Comparison of ENCODE assay signal across 19 mouse cellular contexts in the genomic region with DNA sequence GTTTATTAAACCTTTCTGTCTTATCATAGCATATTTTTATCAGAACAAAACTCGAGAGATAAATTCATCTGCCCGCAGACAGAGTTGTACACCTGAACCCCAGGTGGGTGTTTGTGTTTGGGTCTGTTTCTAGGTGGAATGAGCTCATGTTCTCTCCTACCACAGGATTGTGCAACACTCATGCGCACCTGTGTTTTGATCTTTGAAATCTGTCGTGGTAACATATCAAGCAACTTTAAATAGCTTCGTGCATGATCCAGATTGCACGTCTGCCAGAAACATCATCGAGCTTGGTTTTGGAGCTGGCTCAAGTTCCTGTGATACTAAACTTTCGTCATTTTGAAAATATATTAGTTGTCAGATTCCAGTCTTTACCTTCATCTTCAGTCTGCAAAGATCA.
DNase-seq lines count a peak whose midpoint lies in the region; ATAC-seq and TF ChIP-seq lines count a peak whose summit lies in the region.
"Had no signal": no experiment of that assay in that cellular context is flagged by ENCODE, and none has a peak within 500 bp of the region (broad histone marks: within the 10 kb centered on the region; RNA-seq: fewer than 3 reads in every experiment).

No protein-coding gene starts in this region.

- H3K27ac ChIP-seq in liver, adult 2 months (replicated peaks; ENCODE audit: insufficient read depth, low read depth, low read length), result no peak overlapping the region
- no peak overlapping the region for H3K27ac ChIP-seq in intestine, embryonic 15.5 days
- no peak overlapping the region for H3K27ac ChIP-seq in hindbrain, embryonic 14.5 days
- H3K27ac ChIP-seq: forebrain, embryonic 13.5 days; hindbrain, embryonic 15.5 days; limb, embryonic 15.5 days; midbrain, embryonic 15.5 days had no signal

- no peaks in the 10 kb centered on the region for H3K27me3 ChIP-seq in liver, adult 2 months (ENCODE audit: control insufficient read depth, insufficient read depth, low read length)
- H3K27me3 ChIP-seq in intestine, embryonic 15.5 days (replicated peaks), result no peaks in the 10 kb centered on the region
- H3K27me3 ChIP-seq in hindbrain, embryonic 14.5 days (ENCODE audit: control insufficient read depth, insufficient read depth, low read length), result no peaks in the 10 kb centered on the region
- H3K27me3 ChIP-seq: CH12.LX; forebrain, embryonic 13.5 days; heart, embryonic 12.5 days; hindbrain, embryonic 15.5 days; limb, embryonic 15.5 days; midbrain, embryonic 15.5 days had no signal

- no peaks in the 10 kb centered on the region for H3K36me3 ChIP-seq in liver, adult 2 months (ENCODE audit: control insufficient read depth, insufficient read depth, low read length)
- no peaks in the 10 kb centered on the region for H3K36me3 ChIP-seq in intestine, embryonic 15.5 days
- no peaks in the 10 kb centered on the region for H3K36me3 ChIP-seq in hindbrain, embryonic 14.5 days (replicated peaks; ENCODE audit: control insufficient read depth, insufficient read depth)
- H3K36me3 ChIP-seq: heart, embryonic 12.5 days; hindbrain, embryonic 15.5 days; limb, embryonic 15.5 days; midbrain, embryonic 15.5 days had no signal

- H3K9ac ChIP-seq in liver, adult 2 months (ENCODE audit: low read depth, low read length), result no peak overlapping the region
- H3K9ac ChIP-seq in intestine, embryonic 15.5 days, result no peak overlapping the region
- no peak overlapping the region for H3K9ac ChIP-seq in hindbrain, embryonic 14.5 days
- H3K9ac ChIP-seq: forebrain, embryonic 13.5 days; heart, embryonic 12.5 days; hindbrain, embryonic 15.5 days; limb, embryonic 15.5 days; lung, embryonic 14.5 days; midbrain, embryonic 15.5 days had no signal

- H3K4me1 ChIP-seq in liver, adult 2 months (ENCODE audit: control insufficient read depth, insufficient read depth, low read length), result peaks cover 3% of the 10 kb centered on the region; the same call in 1 of the 2 replicates
- no peaks in the 10 kb centered on the region for H3K4me1 ChIP-seq in intestine, embryonic 15.5 days (replicated peaks)
- no peaks in the 10 kb centered on the region for H3K4me1 ChIP-seq in hindbrain, embryonic 14.5 days (replicated peaks; ENCODE audit: control insufficient read depth, insufficient read depth, low read length)
- H3K4me1 ChIP-seq: forebrain, embryonic 13.5 days; hindbrain, embryonic 15.5 days; midbrain, embryonic 15.5 days had no signal

- TF ChIP-seq POLR2A in liver, adult 2 months (IDR thresholded peaks at IDR 0.05; ENCODE audit: extremely low read depth, insufficient read depth, low read length), result no peak

- no peak overlapping the region for H3K4me2 ChIP-seq in intestine, embryonic 15.5 days (replicated peaks)
- H3K4me2 ChIP-seq in hindbrain, embryonic 14.5 days (replicated peaks), result no peak overlapping the region
- H3K4me2 ChIP-seq: forebrain, embryonic 13.5 days; heart, embryonic 12.5 days; hindbrain, embryonic 15.5 days; limb, embryonic 15.5 days; lung, embryonic 14.5 days; midbrain, embryonic 15.5 days had no signal

- peak; percentile 58 for DNase-seq in gastrocnemius, adult 18-20 months (ENCODE audit: low spot score)
- no peak for DNase-seq in gastrocnemius, postnatal 4 days (ENCODE audit: low spot score in 2 of 2)
- DNase-seq in liver, adult 2 months (ENCODE audit: extremely low read depth, low read depth, low spot score), result peak; percentile 79
- DNase-seq in liver, result no peak
- peak; percentile 30 to 32 for DNase-seq in layer of hippocampus, postnatal 36 days
- DNase-seq in hindbrain, embryonic 14.5 days (ENCODE audit: low spot score), result no peak
- DNase-seq: cerebellum, postnatal 25 days; kidney, adult 2 months; kidney, postnatal 25 days; lung, embryonic 14.5 days; retina, postnatal 1 day; thymus, adult 2 months had no signal

- no peaks in the 10 kb centered on the region for H3K79me2 ChIP-seq in liver, adult 2 months (ENCODE audit: control insufficient read depth, insufficient read depth, low read length)

- 17% methylated on average over 8 of the region's 8 CpGs for WGBS in liver, adult 2 months
- WGBS in intestine, embryonic 15.5 days, result 62% methylated on average over 8 of the region's 8 CpGs
- 95% methylated on average over 8 of the region's 8 CpGs for WGBS in hindbrain, embryonic 14.5 days

- no peaks in the 10 kb centered on the region for H3K9me3 ChIP-seq in intestine, embryonic 15.5 days
- no peaks in the 10 kb centered on the region for H3K9me3 ChIP-seq in hindbrain, embryonic 14.5 days (ENCODE audit: control insufficient read depth, low read length)
- H3K9me3 ChIP-seq: forebrain, embryonic 13.5 days; heart, embryonic 12.5 days; hindbrain, embryonic 15.5 days; limb, embryonic 15.5 days; midbrain, embryonic 15.5 days had no signal

- no peak overlapping the region for H3K4me3 ChIP-seq in liver, adult 2 months (ENCODE audit: insufficient read depth, low read depth, low read length)
- H3K4me3 ChIP-seq in intestine, embryonic 15.5 days (replicated peaks), result no peak overlapping the region
- H3K4me3 ChIP-seq in hindbrain, embryonic 14.5 days (replicated peaks; ENCODE audit: low read length), result no peak overlapping the region
- H3K4me3 ChIP-seq: forebrain, embryonic 13.5 days; heart, embryonic 12.5 days; hindbrain, embryonic 15.5 days; limb, embryonic 15.5 days; midbrain, embryonic 15.5 days had no signal

- ATAC-seq in intestine, embryonic 15.5 days, result 0 out of 2 replicates have a peak, but pooled peaks have one; percentile 58
- ATAC-seq in hindbrain, embryonic 14.5 days (ENCODE audit: low FRiP score), result no peak
- ATAC-seq: forebrain, embryonic 13.5 days; midbrain, embryonic 15.5 days had no signal

- no peak for TF ChIP-seq CTCF in liver, adult 2 months (IDR thresholded peaks at IDR 0.05; ENCODE audit: low read depth, low read length)

Comparison
In these comparisons a context has a peak if more than half of its experiments do, and no peak if none do; other contexts are left out.
1. DNase-seq: peak in gastrocnemius, adult 18-20 months (single experiment), liver, adult 2 months (single experiment) and layer of hippocampus, postnatal 36 days (2 of 2); none in gastrocnemius, postnatal 4 days (0 of 2), liver (single experiment) and hindbrain, embryonic 14.5 days (single experiment).